Mouse (Mus musculus) forebrain, embryonic 12.5 days (tissue): ENCODE measurements around the gene Ryk. TPM values are rescaled to one million over a fixed set of nuclear protein-coding genes. Genes with fewer than 3 reads are reported as not detected.

Source experiments
- ATAC-seq: fragments of 200-750 bp; cut with Nextera tagmentation; 2 replicates; pipeline ENCODE4 v1.8.0; 2017; ENCODE audit warnings: moderate TSS enrichment; ENCODE audit not compliant: low FRiP score
- H3K27ac ChIP-seq: fragments of 300-500 bp; sonication (generic); 2 replicates; pipeline ENCODE4 v1.5.1; 2016; ENCODE audit warnings: mild to moderate bottlenecking
- H3K27me3 ChIP-seq: fragments of 300-500 bp; sonication (generic); 2 replicates; pipeline ENCODE4 v1.6.1; 2016; ENCODE audit warnings: mild to moderate bottlenecking
- H3K36me3 ChIP-seq: fragments of 300-500 bp; sonication (generic); replicated peaks from 2 replicates; pipeline ENCODE4 v1.6.1; 2016; ENCODE audit warnings: mild to moderate bottlenecking
- H3K4me1 ChIP-seq: fragments of 300-500 bp; sonication (generic); 2 replicates; pipeline ENCODE4 v1.6.1; 2016
- H3K4me2 ChIP-seq: fragments of 300-500 bp; sonication (generic); 2 replicates; pipeline ENCODE4 v1.6.1; 2016; ENCODE audit warnings: mild to moderate bottlenecking, moderate library complexity
- H3K4me3 ChIP-seq: fragments of 300-500 bp; sonication (generic); replicated peaks from 2 replicates; pipeline ENCODE4 v1.5.1; 2016; ENCODE audit warnings: mild to moderate bottlenecking
- H3K9ac ChIP-seq: fragments of 300-500 bp; sonication (generic); 2 replicates; pipeline ENCODE4 v1.6.1; 2016; ENCODE audit warnings: mild to moderate bottlenecking
- H3K9me3 ChIP-seq: fragments of 300-500 bp; sonication (generic); 2 replicates; pipeline ENCODE4 v1.6.1; 2016
- WGBS: fragments of 180-500 bp; shearing (Covaris S2); methylation state at CpG from one replicate; pipeline ENCODE4 v1.1.7; 2016; 5-methylcytosine and 5-hydroxymethylcytosine counted together
- polyA plus RNA-seq: library from polyadenylated mRNA; unstranded; fragments of >200 nt; fragmentation: Nextera tagmentation; extraction: Ambion mirVana; gene quantifications from 2 replicates; pipeline ENCODE4 v1.2.1, GENCODE M21; 2016

The Ryk gene
- 16.4 and 18.6 TPM in 2 replicates for polyA plus RNA-seq

GRCm38 (mm10) chr9:102834742-102835591 is at the start of gene Ryk:
Ryk (plus strand) TSS chr9:102834917.
- Histone ChIP-seq H3K4me3 (peak within 1 kb of the TSS; percentile 95), H3K9ac (peak within 1 kb of the TSS; percentile 97), H3K27ac (peak within 1 kb of the TSS; percentile 90), H3K27me3 (no peaks in the 10 kb centered on the region), H3K4me1 (peaks cover 33% of the 10 kb centered on the region), H3K4me2 (peak within 1 kb of the TSS; percentile 71), H3K9me3 (no peaks in the 10 kb centered on the region), H3K36me3 (no peaks in the 10 kb centered on the region)
- WGBS = under 1% methylated on average over 60 of the region's 119 CpGs
- peak; percentile 82 for ATAC-seq

- no peak overlapping the region for H3K4me2 ChIP-seq
- no peaks in the 10 kb centered on the region for H3K36me3 ChIP-seq
- H3K9me3 ChIP-seq = no peaks in the 10 kb centered on the region
- no peak overlapping the region for H3K9ac ChIP-seq
- 72% methylated on average over 3 of the region's 3 CpGs for WGBS
- no peaks in the 10 kb centered on the region for H3K4me1 ChIP-seq
- no peak for ATAC-seq
- H3K4me3 ChIP-seq = no peak overlapping the region
- H3K27ac ChIP-seq = no peak overlapping the region
- no peaks in the 10 kb centered on the region for H3K27me3 ChIP-seq
Measured at GRCm38 (mm10) chr9:102789491-102789890, 45.2 kb upstream of the Ryk start.

- Histone ChIP-seq H3K36me3 (no peaks in the 10 kb centered on the region), H3K9me3 (no peaks in the 10 kb centered on the region), H3K9ac (no peak overlapping the region), H3K4me1 (no peaks in the 10 kb centered on the region), H3K27ac (no peak overlapping the region), H3K4me3 (no peak overlapping the region), H3K4me2 (no peak overlapping the region), H3K27me3 (no peaks in the 10 kb centered on the region)
- ATAC-seq = no peak
- 75% methylated on average over 9 of the region's 9 CpGs for WGBS
Measured at GRCm38 (mm10) chr9:102791845-102792244, 42.9 kb upstream of the Ryk start.

GRCm38 (mm10) chr9:102792836-102793235 is 41.9 kb upstream of the Ryk start:
- no peak overlapping the region for H3K9ac ChIP-seq
- no peaks in the 10 kb centered on the region for H3K36me3 ChIP-seq
- no peaks in the 10 kb centered on the region for H3K9me3 ChIP-seq
- no peak for ATAC-seq
- H3K4me3 ChIP-seq = no peak overlapping the region
- H3K27me3 ChIP-seq = no peaks in the 10 kb centered on the region
- H3K4me2 ChIP-seq = no peak overlapping the region
- no peak overlapping the region for H3K27ac ChIP-seq
- WGBS = 76% methylated on average over 13 of the region's 15 CpGs
- no peaks in the 10 kb centered on the region for H3K4me1 ChIP-seq

- H3K4me2 ChIP-seq = no peak overlapping the region
- ATAC-seq = no peak
- H3K4me1 ChIP-seq = no peaks in the 10 kb centered on the region
- H3K36me3 ChIP-seq = no peaks in the 10 kb centered on the region
- WGBS = 79% methylated on average over 12 of the region's 12 CpGs
- no peaks in the 10 kb centered on the region for H3K27me3 ChIP-seq
- no peak overlapping the region for H3K9ac ChIP-seq
- H3K9me3 ChIP-seq = no peaks in the 10 kb centered on the region
- no peak overlapping the region for H3K27ac ChIP-seq
- no peak overlapping the region for H3K4me3 ChIP-seq
Measured at GRCm38 (mm10) chr9:102793286-102793809, 41.4 kb upstream of the Ryk start.

- Histone ChIP-seq H3K9ac (no peak overlapping the region), H3K27me3 (no peaks in the 10 kb centered on the region), H3K27ac (no peak overlapping the region), H3K36me3 (no peaks in the 10 kb centered on the region), H3K4me1 (no peaks in the 10 kb centered on the region), H3K9me3 (no peaks in the 10 kb centered on the region), H3K4me3 (no peak overlapping the region), H3K4me2 (no peak overlapping the region)
- no peak for ATAC-seq
- 79% methylated on average over 4 of the region's 4 CpGs for WGBS
Measured at GRCm38 (mm10) chr9:102798406-102798805, 36.3 kb upstream of the Ryk start.

- Histone ChIP-seq H3K27ac (no peak overlapping the region), H3K4me1 (no peaks in the 10 kb centered on the region), H3K36me3 (no peaks in the 10 kb centered on the region), H3K27me3 (no peaks in the 10 kb centered on the region), H3K4me3 (no peak overlapping the region), H3K9me3 (no peaks in the 10 kb centered on the region), H3K9ac (no peak overlapping the region), H3K4me2 (no peak overlapping the region)
- 79% methylated on average over 10 of the region's 10 CpGs for WGBS
- no peak for ATAC-seq
Measured at GRCm38 (mm10) chr9:102806056-102806573, 28.6 kb upstream of the Ryk start.

- Histone ChIP-seq H3K27ac (no peak overlapping the region), H3K4me2 (no peak overlapping the region), H3K36me3 (no peaks in the 10 kb centered on the region), H3K4me1 (no peaks in the 10 kb centered on the region), H3K4me3 (no peak overlapping the region), H3K27me3 (no peaks in the 10 kb centered on the region), H3K9me3 (no peaks in the 10 kb centered on the region), H3K9ac (no peak overlapping the region)
- WGBS = 83% methylated on average over 5 of the region's 5 CpGs
- ATAC-seq = no peak
Measured at GRCm38 (mm10) chr9:102811192-102811591, 23.5 kb upstream of the Ryk start.

GRCm38 (mm10) chr9:102818228-102818627 is 16.5 kb upstream of the Ryk start:
- no peak for ATAC-seq
- Histone ChIP-seq H3K27ac (no peak overlapping the region), H3K9me3 (peaks cover 5% of the 10 kb centered on the region; the same call in 1 of the 2 replicates), H3K4me2 (no peak overlapping the region), H3K4me3 (no peak overlapping the region), H3K4me1 (no peaks in the 10 kb centered on the region), H3K27me3 (no peaks in the 10 kb centered on the region), H3K36me3 (no peaks in the 10 kb centered on the region), H3K9ac (no peak overlapping the region)

GRCm38 (mm10) chr9:102828604-102829003 is 6.1 kb upstream of the Ryk start:
- 91% methylated on average over 7 of the region's 7 CpGs for WGBS

GRCm38 (mm10) chr9:102831541-102831940 is 3.2 kb upstream of the Ryk start:
- Histone ChIP-seq H3K9ac (no peak overlapping the region), H3K27ac (no peak overlapping the region), H3K27me3 (no peaks in the 10 kb centered on the region), H3K4me1 (peaks cover 12% of the 10 kb centered on the region), H3K4me3 (no peak overlapping the region), H3K9me3 (no peaks in the 10 kb centered on the region), H3K36me3 (no peaks in the 10 kb centered on the region), H3K4me2 (no peak overlapping the region)
- ATAC-seq = no peak
- WGBS = 89% methylated on average over 4 of the region's 4 CpGs

More at GRCm38 (mm10) chr9:102828604-102829003, 6.1 kb upstream of the Ryk start:
- Histone ChIP-seq H3K4me2 (no peak overlapping the region), H3K36me3 (no peaks in the 10 kb centered on the region), H3K27ac (no peak overlapping the region), H3K9ac (no peak overlapping the region), H3K9me3 (no peaks in the 10 kb centered on the region), H3K27me3 (no peaks in the 10 kb centered on the region), H3K4me3 (no peak overlapping the region), H3K4me1 (no peaks in the 10 kb centered on the region)
- no peak for ATAC-seq

- Histone ChIP-seq H3K4me1 (peaks cover 29% of the 10 kb centered on the region), H3K4me2 (peak overlapping the region; percentile 71), H3K9ac (peak overlapping the region; percentile 97), H3K4me3 (peak overlapping the region; percentile 95), H3K27ac (0 out of 2 replicates have a peak overlapping the region, but pooled peaks have one; percentile 90), H3K9me3 (no peaks in the 10 kb centered on the region), H3K27me3 (no peaks in the 10 kb centered on the region), H3K36me3 (no peaks in the 10 kb centered on the region)
- peak; percentile 71; the same call in 1 of the 2 replicates for ATAC-seq
- 18% methylated on average over 10 of the region's 10 CpGs for WGBS
Measured at GRCm38 (mm10) chr9:102834414-102834741, 339 bp upstream of the Ryk start.
